Mouse (Mus musculus) liver, embryonic 12.5 days (tissue): ENCODE measurements around the gene Col26a1. TPM values are rescaled to one million over a fixed set of nuclear protein-coding genes. Genes with fewer than 3 reads are reported as not detected.
A peak's percentile ranks its signal among the peaks of the same experiment; 100 is the strongest.

Experiments
- ATAC-seq: fragments of 200-750 bp; cut with Nextera tagmentation; 2 replicates; pipeline ENCODE4 v1.8.0; 2017; ENCODE audit warnings: moderate number of reproducible peaks, mild to moderate bottlenecking, moderate library complexity
- H3K27ac ChIP-seq: fragments of 300-500 bp; sonication (generic); 2 replicates; pipeline ENCODE4 v1.5.1; 2016; ENCODE audit warnings: mild to moderate bottlenecking
- H3K27me3 ChIP-seq: fragments of 300-500 bp; sonication (generic); replicated peaks from 2 replicates; pipeline ENCODE4 v1.6.1; 2016; ENCODE audit warnings: mild to moderate bottlenecking, moderate library complexity
- H3K36me3 ChIP-seq: fragments of 300-500 bp; sonication (generic); 2 replicates; pipeline ENCODE4 v1.6.1; 2016; ENCODE audit warnings: mild to moderate bottlenecking, moderate library complexity
- H3K4me1 ChIP-seq: fragments of 300-500 bp; sonication (generic); 2 replicates; pipeline ENCODE4 v1.6.1; 2016
- H3K4me2 ChIP-seq: fragments of 300-500 bp; sonication (generic); 2 replicates; pipeline ENCODE4 v1.6.1; 2016; ENCODE audit warnings: mild to moderate bottlenecking, moderate library complexity
- H3K4me3 ChIP-seq: fragments of 300-500 bp; sonication (generic); 2 replicates; pipeline ENCODE4 v1.5.1; 2016; ENCODE audit warnings: mild to moderate bottlenecking, moderate library complexity
- H3K9ac ChIP-seq: fragments of 300-500 bp; sonication (generic); 2 replicates; pipeline ENCODE4 v1.6.1; 2016; ENCODE audit warnings: mild to moderate bottlenecking, moderate library complexity
- H3K9me3 ChIP-seq: fragments of 300-500 bp; sonication (generic); replicated peaks from 2 replicates; pipeline ENCODE4 v1.6.1; 2016; ENCODE audit warnings: mild to moderate bottlenecking, moderate library complexity
- WGBS: fragments of 180-500 bp; shearing (Covaris S2); methylation state at CpG from one replicate; pipeline ENCODE4 v1.1.7; 2016; ENCODE audit not compliant: insufficient replicate concordance; 5-methylcytosine and 5-hydroxymethylcytosine counted together
- polyA plus RNA-seq: library from polyadenylated mRNA; unstranded; fragments of >200 nt; fragmentation: Nextera tagmentation; extraction: Ambion mirVana; gene quantifications from 2 replicates; pipeline ENCODE4 v1.2.1, GENCODE M21; 2016

Gene Col26a1
- polyA plus RNA-seq, 1 experiment from 2014 or later, result 2.6 TPM

DNA sequence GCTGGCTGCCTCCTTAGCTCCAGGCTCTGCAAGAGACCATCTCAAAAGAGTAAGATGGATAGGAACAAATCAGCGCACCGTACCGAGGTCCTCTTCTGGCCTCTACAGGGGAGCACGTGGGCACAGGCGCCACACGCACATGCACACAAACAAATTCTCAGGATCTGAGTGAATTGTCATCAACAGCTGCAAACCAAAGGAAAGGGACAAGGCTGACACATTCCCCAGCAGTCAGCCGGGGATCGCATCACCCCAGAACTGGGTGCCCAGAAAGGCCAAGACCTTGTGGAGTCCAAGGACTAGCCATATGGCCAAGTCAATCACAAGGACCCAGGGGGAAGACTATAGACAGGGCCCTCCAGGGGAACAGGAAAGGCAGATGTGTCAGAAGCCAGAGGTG is 10.6 kb downstream of the Col26a1 start:
- H3K27ac ChIP-seq, result no peak overlapping the region
- no peak overlapping the region for H3K9ac ChIP-seq
- H3K9me3 ChIP-seq, result no peaks in the 10 kb centered on the region
- no peaks in the 10 kb centered on the region for H3K36me3 ChIP-seq
- no peak overlapping the region for H3K4me2 ChIP-seq
- H3K4me3 ChIP-seq, result no peak overlapping the region
- no peaks in the 10 kb centered on the region for H3K27me3 ChIP-seq
- WGBS, result 75% methylated on average over 8 of the region's 8 CpGs
- no peaks in the 10 kb centered on the region for H3K4me1 ChIP-seq
- ATAC-seq, result no peak

DNA sequence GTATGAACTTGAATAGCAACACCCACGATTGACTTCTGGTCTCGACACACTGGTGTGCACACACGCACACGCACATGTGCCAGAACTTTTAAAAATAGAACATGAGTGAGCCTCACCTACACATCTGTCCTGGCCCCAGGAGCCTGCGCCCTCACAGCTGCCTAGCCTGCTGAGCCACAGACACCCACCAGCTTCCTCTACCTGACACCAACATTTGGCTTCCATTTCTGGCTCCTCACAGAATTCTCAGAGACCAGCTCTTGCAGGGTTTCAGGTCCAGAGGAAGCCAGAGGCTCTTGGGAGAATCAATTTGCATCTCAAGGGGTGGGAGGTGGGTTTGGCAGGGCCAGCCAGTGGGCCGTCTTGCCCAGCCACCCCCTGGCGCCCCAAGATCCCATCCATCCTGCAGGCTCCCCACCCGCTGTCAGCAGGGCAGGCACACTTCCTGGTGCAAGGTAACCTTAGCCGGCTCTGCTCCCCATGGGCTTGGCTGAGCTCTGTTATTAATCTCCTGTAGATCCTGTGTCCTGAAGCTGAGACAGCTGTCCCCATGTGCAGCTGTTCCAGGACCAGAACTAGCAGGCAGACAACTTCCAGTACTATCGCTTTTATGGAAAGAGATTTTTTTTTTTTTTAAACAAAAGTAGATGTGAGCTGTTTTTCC is 13.4 kb downstream of the Col26a1 start:
- H3K27ac ChIP-seq, result no peak overlapping the region
- no peak overlapping the region for H3K9ac ChIP-seq

DNA sequence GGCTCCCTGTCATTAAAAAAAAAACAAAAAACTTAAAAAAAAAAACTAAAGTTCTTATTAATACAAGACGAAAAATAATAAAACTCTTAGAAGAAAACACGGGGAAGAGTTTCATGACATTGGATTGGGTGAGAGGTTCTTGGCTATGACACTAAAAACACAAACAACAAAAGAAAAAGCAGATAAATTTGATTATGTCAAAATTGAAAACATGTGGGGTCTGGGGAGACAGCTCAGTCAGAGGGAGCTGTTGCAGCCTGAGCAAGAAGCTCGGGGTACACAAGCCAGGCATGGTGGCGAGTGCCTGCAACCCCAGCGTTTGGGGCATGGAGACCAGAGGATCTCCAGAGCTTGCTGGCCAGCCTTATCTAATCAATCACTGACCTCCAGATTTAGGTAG is 15.3 kb downstream of the Col26a1 start:
- no peak overlapping the region for H3K27ac ChIP-seq
- H3K36me3 ChIP-seq, result no peaks in the 10 kb centered on the region
- ATAC-seq, result no peak
- no peaks in the 10 kb centered on the region for H3K9me3 ChIP-seq
- no peak overlapping the region for H3K4me3 ChIP-seq
- no peak overlapping the region for H3K9ac ChIP-seq
- H3K27me3 ChIP-seq, result no peaks in the 10 kb centered on the region
- WGBS, result 48% methylated on average over 5 of the region's 5 CpGs
- no peak overlapping the region for H3K4me2 ChIP-seq
- peaks cover 22% of the 10 kb centered on the region for H3K4me1 ChIP-seq

More for the DNA sequence above, 13.4 kb downstream of the Col26a1 start:
- Histone ChIP-seq H3K9me3 (no peaks in the 10 kb centered on the region), H3K36me3 (no peaks in the 10 kb centered on the region), H3K4me1 (peaks cover 3% of the 10 kb centered on the region), H3K4me3 (no peak overlapping the region), H3K4me2 (no peak overlapping the region), H3K27me3 (no peaks in the 10 kb centered on the region)
- WGBS, result 56% methylated on average over 10 of the region's 10 CpGs
- no peak for ATAC-seq

DNA sequence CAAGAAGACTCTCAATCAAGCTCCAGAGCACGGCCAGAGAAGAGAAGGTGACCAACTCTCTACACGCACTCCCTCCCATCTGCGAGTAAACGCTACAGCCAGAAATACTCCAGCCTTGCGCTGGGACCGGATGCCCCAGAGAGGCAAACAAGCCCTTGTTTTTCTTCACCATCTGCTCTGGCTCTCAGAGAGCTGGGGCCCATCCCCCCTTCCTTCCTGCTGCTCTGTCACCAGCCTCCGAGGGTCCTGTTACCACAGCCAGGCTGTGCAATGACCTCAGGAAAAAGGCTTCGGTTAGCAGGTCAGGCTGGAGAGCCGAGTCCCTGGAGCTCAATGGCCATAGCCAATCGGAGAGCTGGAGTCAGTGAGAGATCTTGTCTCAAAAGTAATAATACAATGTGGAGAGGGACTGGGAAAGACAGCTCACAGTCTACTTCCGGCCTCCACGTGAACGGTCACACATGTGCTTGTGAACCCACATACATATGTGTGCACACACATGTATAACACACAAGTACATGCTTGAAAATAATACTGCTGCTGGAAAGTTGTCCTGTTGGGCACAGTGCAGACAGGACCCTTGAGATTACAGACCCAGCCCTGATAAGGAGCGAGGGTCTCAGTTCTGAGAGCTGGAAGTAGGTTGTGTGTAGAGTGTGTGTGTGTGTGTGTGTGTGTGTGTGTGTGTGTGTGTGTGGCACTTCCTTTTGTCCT is 18.9 kb downstream of the Col26a1 start:
- Histone ChIP-seq H3K4me2 (peak overlapping the region; percentile 20), H3K27ac (peak overlapping the region; percentile 66)
- 7% methylated on average over 14 of the region's 14 CpGs for WGBS

DNA sequence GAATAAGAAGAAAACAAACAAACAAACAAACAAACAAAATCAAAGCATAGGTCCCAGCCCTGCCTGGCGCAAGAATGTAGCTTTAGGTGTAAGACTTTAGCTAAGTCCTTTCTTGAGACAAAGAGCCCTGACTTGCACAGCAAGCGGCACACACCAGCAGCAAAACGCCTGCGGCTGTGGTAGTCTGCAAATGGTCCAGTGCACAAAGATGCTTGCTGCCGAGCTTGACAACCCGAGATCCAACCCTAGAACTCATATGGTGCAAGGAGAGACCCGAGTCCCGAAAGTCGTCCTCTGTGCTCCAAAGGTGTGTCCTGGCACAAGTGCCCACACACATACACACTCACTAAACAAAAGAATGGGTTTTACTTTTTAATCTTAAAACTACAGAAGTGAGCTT is 19.7 kb downstream of the Col26a1 start:
- Histone ChIP-seq H3K4me1 (peaks cover 22% of the 10 kb centered on the region), H3K9me3 (no peaks in the 10 kb centered on the region), H3K36me3 (no peaks in the 10 kb centered on the region), H3K27ac (peak overlapping the region; percentile 66; the same call in 1 of the 2 replicates), H3K4me2 (no peak overlapping the region), H3K27me3 (no peaks in the 10 kb centered on the region), H3K9ac (no peak overlapping the region), H3K4me3 (no peak overlapping the region)
- WGBS, result 61% methylated on average over 9 of the region's 9 CpGs
- ATAC-seq, result no peak

More for the DNA sequence above, 18.9 kb downstream of the Col26a1 start:
- no peaks in the 10 kb centered on the region for H3K9me3 ChIP-seq
- H3K4me3 ChIP-seq, result no peak overlapping the region
- H3K9ac ChIP-seq, result no peak overlapping the region
- H3K4me1 ChIP-seq, result peaks cover 22% of the 10 kb centered on the region
- ATAC-seq, result peak; percentile 54; the same call in 1 of the 2 replicates
- H3K27me3 ChIP-seq, result no peaks in the 10 kb centered on the region
- no peaks in the 10 kb centered on the region for H3K36me3 ChIP-seq

DNA sequence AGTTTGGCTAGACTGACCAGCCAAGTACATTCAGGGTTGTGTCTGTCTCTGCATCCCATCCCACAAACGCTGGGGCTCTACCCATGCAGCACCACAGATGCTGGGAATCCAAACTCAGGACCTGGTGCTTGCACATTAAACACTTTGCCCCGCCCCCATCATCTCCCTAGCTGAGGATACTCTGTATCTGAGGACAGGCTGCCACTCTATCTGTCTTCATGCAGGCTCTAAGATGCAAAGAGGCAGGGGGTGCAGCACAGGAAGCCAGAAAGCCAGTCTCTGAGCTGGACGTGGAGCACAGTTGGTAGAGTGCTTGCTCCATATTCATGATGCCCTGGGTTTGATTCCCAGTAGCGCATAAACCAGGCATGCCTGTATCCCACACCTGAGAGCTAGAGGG is 20.2 kb downstream of the Col26a1 start:
- no peaks in the 10 kb centered on the region for H3K27me3 ChIP-seq
- no peak overlapping the region for H3K27ac ChIP-seq
- 51% methylated on average over 4 of the region's 4 CpGs for WGBS
- H3K9me3 ChIP-seq, result no peaks in the 10 kb centered on the region
- H3K9ac ChIP-seq, result no peak overlapping the region
- no peak overlapping the region for H3K4me3 ChIP-seq
- H3K36me3 ChIP-seq, result no peaks in the 10 kb centered on the region
- no peak for ATAC-seq
- H3K4me1 ChIP-seq, result peaks cover 22% of the 10 kb centered on the region
- no peak overlapping the region for H3K4me2 ChIP-seq

- no peak overlapping the region for H3K4me3 ChIP-seq
- H3K4me2 ChIP-seq, result no peak overlapping the region
- 31% methylated on average over 20 of the region's 20 CpGs for WGBS
Measured at GRCm38 (mm10) chr5:136861191-136861940, 21.6 kb downstream of the Col26a1 start.

GRCm38 (mm10) chr5:136850716-136851115 is 32.3 kb downstream of the Col26a1 start:
- H3K9me3 ChIP-seq, result no peaks in the 10 kb centered on the region
- ATAC-seq, result no peak
- no peaks in the 10 kb centered on the region for H3K4me1 ChIP-seq
- H3K27me3 ChIP-seq, result no peaks in the 10 kb centered on the region
- H3K4me3 ChIP-seq, result no peak overlapping the region
- no peak overlapping the region for H3K9ac ChIP-seq
- H3K36me3 ChIP-seq, result no peaks in the 10 kb centered on the region
- H3K27ac ChIP-seq, result no peak overlapping the region
- WGBS, result 72% methylated on average over 6 of the region's 6 CpGs
- H3K4me2 ChIP-seq, result no peak overlapping the region

More at GRCm38 (mm10) chr5:136861191-136861940, 21.6 kb downstream of the Col26a1 start:
- Histone ChIP-seq H3K27me3 (no peaks in the 10 kb centered on the region), H3K4me1 (peaks cover 22% of the 10 kb centered on the region), H3K9ac (no peak overlapping the region), H3K9me3 (no peaks in the 10 kb centered on the region), H3K27ac (no peak overlapping the region), H3K36me3 (no peaks in the 10 kb centered on the region)
- ATAC-seq, result no peak

GRCm38 (mm10) chr5:136846385-136847264 is 36.4 kb downstream of the Col26a1 start:
- no peaks in the 10 kb centered on the region for H3K27me3 ChIP-seq
- H3K27ac ChIP-seq, result no peak overlapping the region
- ATAC-seq, result no peak
- 64% methylated on average over 19 of the region's 19 CpGs for WGBS
- no peak overlapping the region for H3K4me2 ChIP-seq
- H3K36me3 ChIP-seq, result no peaks in the 10 kb centered on the region
- no peak overlapping the region for H3K4me3 ChIP-seq
- H3K9me3 ChIP-seq, result no peaks in the 10 kb centered on the region
- H3K9ac ChIP-seq, result no peak overlapping the region
- no peaks in the 10 kb centered on the region for H3K4me1 ChIP-seq

- 41% methylated on average over 5 of the region's 5 CpGs for WGBS
- Histone ChIP-seq H3K9me3 (no peaks in the 10 kb centered on the region), H3K27me3 (no peaks in the 10 kb centered on the region)
Measured at GRCm38 (mm10) chr5:136843930-136844329, 39.1 kb downstream of the Col26a1 start.

DNA sequence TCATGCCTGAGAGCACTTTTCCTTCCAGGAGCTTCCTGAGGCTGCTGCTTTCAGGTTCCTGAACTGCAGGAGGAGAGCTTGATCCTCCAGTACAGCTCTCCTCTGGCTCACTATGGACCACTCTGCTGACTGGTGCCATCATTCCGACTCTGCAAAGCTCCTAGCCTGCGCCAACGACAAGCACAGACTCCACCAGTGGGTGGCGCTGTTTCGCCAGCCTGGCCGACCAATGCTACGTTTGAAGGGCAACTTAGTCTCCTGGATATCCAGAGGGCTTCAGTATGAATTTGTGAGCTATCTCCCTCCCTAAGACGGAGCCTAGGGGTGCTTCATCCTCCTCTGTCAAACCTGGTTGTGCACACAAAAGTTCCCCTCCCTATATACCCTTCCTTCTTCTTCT is 43.0 kb downstream of the Col26a1 start:
- no peak overlapping the region for H3K27ac ChIP-seq
- WGBS, result 9% methylated on average over 8 of the region's 8 CpGs
- no peak overlapping the region for H3K9ac ChIP-seq
- H3K36me3 ChIP-seq, result no peaks in the 10 kb centered on the region
- no peak overlapping the region for H3K4me3 ChIP-seq
- H3K9me3 ChIP-seq, result no peaks in the 10 kb centered on the region
- no peak for ATAC-seq
- H3K4me2 ChIP-seq, result no peak overlapping the region
- no peaks in the 10 kb centered on the region for H3K27me3 ChIP-seq
- no peaks in the 10 kb centered on the region for H3K4me1 ChIP-seq

More at GRCm38 (mm10) chr5:136843930-136844329, 39.1 kb downstream of the Col26a1 start:
- no peak overlapping the region for H3K4me3 ChIP-seq
- H3K9ac ChIP-seq, result no peak overlapping the region
- H3K4me1 ChIP-seq, result no peaks in the 10 kb centered on the region
- no peak overlapping the region for H3K4me2 ChIP-seq
- no peaks in the 10 kb centered on the region for H3K36me3 ChIP-seq
- no peak for ATAC-seq
- H3K27ac ChIP-seq, result no peak overlapping the region
